Mouse (Mus musculus) brain, embryonic 18.5 days (tissue): ENCODE data around the gene RPS10-NUDT3.

Experiments
- DNase-seq: peaks from one replicate; pipeline ENCODE4 v3.0.0-alpha.2; 2012; ENCODE audit warnings: low read depth, low spot score

Gene RPS10-NUDT3

GRCm38 (mm10) chr17:27575116-27575776, 59.8 kb downstream of the RPS10-NUDT3 start:
- DNase-seq: no peak

- DNase-seq: peak; percentile 47
Measured at GRCm38 (mm10) chr17:27574470-27575115, 60.4 kb downstream of the RPS10-NUDT3 start.

- DNase-seq: no peak
Measured at GRCm38 (mm10) chr17:27573772-27574320, 61.2 kb downstream of the RPS10-NUDT3 start.

- DNase-seq: no peak
Measured at GRCm38 (mm10) chr17:27571315-27571714, 63.7 kb downstream of the RPS10-NUDT3 start.

GRCm38 (mm10) chr17:27568228-27568627, 66.8 kb downstream of the RPS10-NUDT3 start:
- no peak for DNase-seq

- no peak for DNase-seq
Measured at GRCm38 (mm10) chr17:27565942-27566267, 69.1 kb downstream of the RPS10-NUDT3 start.

GRCm38 (mm10) chr17:27565163-27565941, 69.7 kb downstream of the RPS10-NUDT3 start, which contains the start of gene AI413582:
Gene AI413582 (minus strand): TSS chr17:27565756.
- peak; percentile 82 for DNase-seq

GRCm38 (mm10) chr17:27564391-27565162, 70.4 kb downstream of the RPS10-NUDT3 start:
- DNase-seq: no peak

- no peak for DNase-seq
Measured at GRCm38 (mm10) chr17:27563771-27564244, 71.2 kb downstream of the RPS10-NUDT3 start.

GRCm38 (mm10) chr17:27561809-27562526, 73.1 kb downstream of the RPS10-NUDT3 start:
- DNase-seq: no peak

- DNase-seq: no peak
Measured at GRCm38 (mm10) chr17:27560926-27561480, 74.0 kb downstream of the RPS10-NUDT3 start.

- no peak for DNase-seq
Measured at GRCm38 (mm10) chr17:27559596-27559995, 75.4 kb downstream of the RPS10-NUDT3 start.

GRCm38 (mm10) chr17:27558845-27559244, 76.2 kb downstream of the RPS10-NUDT3 start:
- no peak for DNase-seq

GRCm38 (mm10) chr17:27557927-27558661, 76.9 kb downstream of the RPS10-NUDT3 start:
- no peak for DNase-seq

GRCm38 (mm10) chr17:27557181-27557926, 77.7 kb downstream of the RPS10-NUDT3 start:
- no peak for DNase-seq

GRCm38 (mm10) chr17:27556315-27557011, 78.6 kb downstream of the RPS10-NUDT3 start, which contains the start of gene Hmga1:
Gene Hmga1 (plus strand): TSS chr17:27556497.
- DNase-seq: peak; percentile 75

GRCm38 (mm10) chr17:27555512-27556172, 79.4 kb downstream of the RPS10-NUDT3 start:
- DNase-seq: no peak

- DNase-seq: no peak
Measured at GRCm38 (mm10) chr17:27555075-27555511, 79.9 kb downstream of the RPS10-NUDT3 start.
